Mouse (Mus musculus) kidney, postnatal 0 days (tissue): ENCODE results near the gene Cdh4. TPM values are rescaled to one million over a fixed set of nuclear protein-coding genes. Genes with fewer than 3 reads are reported as not detected.

Experiments used
- ATAC-seq: fragments of 200-750 bp; cut with Nextera tagmentation; replicated peaks from 2 replicates; pipeline ENCODE4 v1.8.0; 2017; ENCODE audit warnings: low read depth, moderate number of reproducible peaks, moderate TSS enrichment, moderate library complexity; ENCODE audit not compliant: low FRiP score
- DNase-seq: peaks from one replicate; pipeline ENCODE4 v3.0.0-alpha.2; 2016; ENCODE audit warnings: low spot score
- H3K27ac ChIP-seq: fragments of 300-500 bp; sonication (generic); 2 replicates; pipeline ENCODE4 v1.5.1; 2014; ENCODE audit warnings: mild to moderate bottlenecking
- H3K27me3 ChIP-seq: fragments of 300-500 bp; sonication (generic); 2 replicates; pipeline ENCODE4 v1.6.1; 2014; ENCODE audit warnings: low read length, mixed read lengths; ENCODE audit not compliant: insufficient read depth
- H3K36me3 ChIP-seq: fragments of 300-500 bp; sonication (generic); 2 replicates; pipeline ENCODE4 v1.6.1; 2014; ENCODE audit warnings: low read length, mixed read lengths; ENCODE audit not compliant: insufficient read depth
- H3K4me1 ChIP-seq: fragments of 300-500 bp; sonication (generic); replicated peaks from 2 replicates; pipeline ENCODE4 v1.6.1; 2014; ENCODE audit warnings: antibody characterized with exemption, low read length, mixed read lengths; ENCODE audit not compliant: insufficient read depth
- H3K4me2 ChIP-seq: fragments of 300-500 bp; sonication (generic); 2 replicates; pipeline ENCODE4 v1.6.1; 2014; ENCODE audit warnings: mild to moderate bottlenecking, low read length, moderate library complexity, mixed read lengths
- H3K4me3 ChIP-seq: fragments of 300-500 bp; sonication (generic); replicated peaks from 2 replicates; pipeline ENCODE4 v1.5.1; 2014; ENCODE audit warnings: low read depth, low read length
- H3K9ac ChIP-seq: fragments of 300-500 bp; sonication (generic); 2 replicates; pipeline ENCODE4 v1.6.1; 2014; ENCODE audit warnings: low read depth, low read length
- H3K9me3 ChIP-seq: fragments of 300-500 bp; sonication (generic); replicated peaks from 2 replicates; pipeline ENCODE4 v1.6.1; 2016; ENCODE audit warnings: low read length, inconsistent platforms, mixed read lengths
- CTCF ChIP-seq: IDR thresholded peaks from 2 replicates; pipeline ENCODE4 v1.5.1; 2016; ENCODE audit warnings: antibody characterized with exemption, low read depth, mild to moderate bottlenecking, moderate library complexity
- WGBS: fragments of 180-500 bp; shearing (Covaris S2); extraction: QIAGEN DNeasy Blood & Tissue Kit; methylation state at CpG from one replicate; pipeline ENCODE4 v1.1.7; 2014; 5-methylcytosine and 5-hydroxymethylcytosine counted together
- polyA plus RNA-seq: library from polyadenylated mRNA; unstranded; fragments of >200 nt; fragmentation: Nextera tagmentation; extraction: Ambion mirVana; gene quantifications from 2 replicates; pipeline ENCODE4 v1.2.1, GENCODE M21; 2015

Gene Cdh4
- polyA plus RNA-seq, 1 experiment from 2014 or later = 11.5 TPM

DNA sequence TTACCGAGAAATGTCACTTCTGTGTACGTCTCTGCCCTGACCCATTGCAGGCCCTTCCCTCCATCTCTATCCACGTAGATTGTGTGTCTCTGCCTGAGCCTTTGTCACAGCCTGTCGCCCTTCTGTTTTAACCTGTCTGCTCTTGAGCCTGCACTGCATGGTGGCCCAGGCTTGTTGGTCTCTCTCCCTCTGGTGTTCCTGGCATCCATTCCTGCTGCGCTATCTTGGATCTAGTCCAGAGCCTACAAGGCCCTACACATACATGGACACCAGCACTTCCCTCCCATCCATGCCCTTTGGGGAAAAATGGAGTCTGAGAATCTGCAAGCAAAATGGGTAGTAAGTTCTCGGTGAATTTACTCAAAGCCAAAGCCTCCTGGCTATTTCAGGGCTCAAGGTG, 91.0 kb downstream of the Cdh4 start:
- DNase-seq (no peak), ATAC-seq (no peak)
- no peaks in the 10 kb centered on the region for H3K36me3 ChIP-seq
- 77% methylated on average over 6 of the region's 6 CpGs for WGBS
- H3K9ac ChIP-seq = no peak overlapping the region
- H3K4me3 ChIP-seq = no peak overlapping the region
- no peaks in the 10 kb centered on the region for H3K9me3 ChIP-seq
- no peak overlapping the region for H3K27ac ChIP-seq
- H3K4me2 ChIP-seq = no peak overlapping the region
- peaks cover 4% of the 10 kb centered on the region; the same call in 1 of the 2 replicates for H3K4me1 ChIP-seq
- H3K27me3 ChIP-seq = no peaks in the 10 kb centered on the region
- no peak for TF ChIP-seq CTCF

DNA sequence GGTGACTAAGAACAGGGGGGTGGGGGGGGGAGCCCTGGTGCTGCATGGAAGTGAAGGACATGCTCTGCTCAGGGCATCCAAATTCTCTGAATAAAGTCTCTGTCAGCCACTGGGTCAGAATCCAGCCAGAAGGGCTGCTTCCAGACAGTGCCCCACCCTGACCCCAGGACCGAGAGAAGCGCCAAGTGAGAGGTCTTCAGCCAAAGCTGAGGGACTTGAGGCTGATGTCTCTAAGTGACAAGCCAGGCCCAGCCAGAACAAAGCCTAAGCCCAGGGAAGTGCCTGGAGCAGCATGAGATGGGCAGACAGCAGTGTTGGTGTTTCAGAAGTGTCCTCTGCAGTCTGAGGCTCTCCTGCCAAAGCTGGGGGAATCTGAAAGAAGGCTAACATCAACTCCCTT, 91.7 kb downstream of the Cdh4 start:
- 56% methylated on average over 2 of the region's 2 CpGs for whole genome bisulfite sequencing
- Histone ChIP-seq H3K27ac (no peak overlapping the region), H3K4me2 (no peak overlapping the region), H3K9me3 (no peaks in the 10 kb centered on the region), H3K9ac (no peak overlapping the region), H3K4me1 (peaks cover 4% of the 10 kb centered on the region; the same call in 1 of the 2 replicates), H3K36me3 (no peaks in the 10 kb centered on the region), H3K27me3 (no peaks in the 10 kb centered on the region), H3K4me3 (no peak overlapping the region)
- ATAC-seq = no peak
- TF ChIP-seq CTCF = no peak
- DNase-seq = no peak

DNA sequence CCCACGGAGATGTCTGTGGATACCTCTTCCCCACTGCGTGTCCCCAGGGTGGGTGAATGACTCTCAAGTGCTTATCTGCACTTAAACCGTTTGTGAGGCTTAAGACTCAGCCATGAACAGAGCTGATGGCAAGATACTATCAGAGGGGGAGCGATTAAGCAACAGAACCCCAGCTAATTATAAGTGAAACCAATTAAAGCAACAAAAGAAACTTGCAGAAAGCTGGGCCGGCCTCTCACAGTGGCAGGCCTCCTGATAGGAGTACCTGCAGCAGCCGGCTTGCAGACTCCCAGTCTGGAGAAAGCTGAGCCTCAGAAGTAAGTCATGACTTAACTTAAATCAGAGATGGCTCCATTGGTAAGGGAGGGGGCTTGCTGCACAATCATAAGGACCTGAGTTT, 93.0 kb downstream of the Cdh4 start:
- 38% methylated on average over 6 of the region's 6 CpGs for WGBS
- no peak for ATAC-seq
- H3K9me3 ChIP-seq = no peaks in the 10 kb centered on the region

DNA sequence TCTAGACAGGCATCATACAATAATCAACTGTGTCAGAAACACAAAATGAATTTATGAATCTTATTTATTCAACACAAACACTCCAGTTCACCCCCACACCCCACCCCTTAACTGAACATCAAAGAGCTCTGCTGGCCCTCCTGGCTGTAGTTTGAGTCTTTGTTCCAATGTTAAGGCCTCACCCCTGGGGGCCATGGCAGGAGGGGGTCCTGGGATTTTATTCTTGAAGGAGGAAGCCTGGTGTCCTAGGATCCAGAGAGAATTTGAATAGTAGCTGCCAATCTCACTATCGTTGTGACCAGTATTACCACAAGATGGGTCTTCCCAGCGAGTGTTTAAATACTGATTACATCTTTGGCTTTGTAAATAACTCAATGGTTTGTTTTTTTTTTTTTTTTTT, 94.5 kb downstream of the Cdh4 start:
- H3K4me3 ChIP-seq = no peak overlapping the region
- no peak overlapping the region for H3K9ac ChIP-seq
- H3K4me1 ChIP-seq = peaks cover 6% of the 10 kb centered on the region; the same call in 1 of the 2 replicates
- 24% methylated on average over 2 of the region's 2 CpGs for WGBS
- DNase-seq = no peak
- no peaks in the 10 kb centered on the region for H3K27me3 ChIP-seq
- no peak for ATAC-seq
- no peak for TF ChIP-seq CTCF
- H3K4me2 ChIP-seq = no peak overlapping the region
- no peaks in the 10 kb centered on the region for H3K36me3 ChIP-seq
- no peak overlapping the region for H3K27ac ChIP-seq
- H3K9me3 ChIP-seq = no peaks in the 10 kb centered on the region

More for the DNA sequence above, 93.0 kb downstream of the Cdh4 start:
- no peak for TF ChIP-seq CTCF
- no peaks in the 10 kb centered on the region for H3K36me3 ChIP-seq
- H3K4me2 ChIP-seq = no peak overlapping the region
- H3K4me1 ChIP-seq = peaks cover 6% of the 10 kb centered on the region; the same call in 1 of the 2 replicates
- no peak overlapping the region for H3K4me3 ChIP-seq
- no peak overlapping the region for H3K9ac ChIP-seq
- H3K27ac ChIP-seq = no peak overlapping the region
- no peak for DNase-seq
- no peaks in the 10 kb centered on the region for H3K27me3 ChIP-seq

DNA sequence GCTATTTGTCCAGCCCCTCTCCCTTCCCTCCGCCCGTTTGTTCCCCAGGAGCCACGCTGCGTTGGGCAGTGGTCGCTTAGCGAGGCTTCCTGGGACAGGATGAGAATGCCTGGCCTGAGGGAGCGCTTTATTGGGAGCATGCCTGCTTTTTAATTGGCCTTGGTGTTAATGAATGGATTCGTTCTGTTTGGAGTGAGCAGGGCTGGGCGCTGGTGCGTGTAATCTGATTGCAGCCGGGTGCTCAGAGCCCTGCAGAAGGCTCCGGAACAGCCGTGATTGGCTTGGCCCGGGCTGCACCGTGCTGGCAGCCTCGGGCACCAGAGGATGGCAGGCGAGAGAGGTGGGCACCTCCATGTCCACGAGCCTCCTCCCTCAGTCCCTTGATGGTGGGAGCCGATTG, 95.2 kb downstream of the Cdh4 start:
- DNase-seq = peak; percentile 54
- WGBS = 4% methylated on average over 19 of the region's 19 CpGs
- Histone ChIP-seq H3K4me2 (no peak overlapping the region; the same call in 1 of the 2 replicates), H3K27ac (no peak overlapping the region), H3K27me3 (no peaks in the 10 kb centered on the region), H3K9me3 (no peaks in the 10 kb centered on the region), H3K4me1 (peaks cover 6% of the 10 kb centered on the region; the same call in 1 of the 2 replicates), H3K4me3 (no peak overlapping the region), H3K36me3 (no peaks in the 10 kb centered on the region), H3K9ac (no peak overlapping the region)
- ATAC-seq = peak; percentile 86
- TF ChIP-seq CTCF = no peak

DNA sequence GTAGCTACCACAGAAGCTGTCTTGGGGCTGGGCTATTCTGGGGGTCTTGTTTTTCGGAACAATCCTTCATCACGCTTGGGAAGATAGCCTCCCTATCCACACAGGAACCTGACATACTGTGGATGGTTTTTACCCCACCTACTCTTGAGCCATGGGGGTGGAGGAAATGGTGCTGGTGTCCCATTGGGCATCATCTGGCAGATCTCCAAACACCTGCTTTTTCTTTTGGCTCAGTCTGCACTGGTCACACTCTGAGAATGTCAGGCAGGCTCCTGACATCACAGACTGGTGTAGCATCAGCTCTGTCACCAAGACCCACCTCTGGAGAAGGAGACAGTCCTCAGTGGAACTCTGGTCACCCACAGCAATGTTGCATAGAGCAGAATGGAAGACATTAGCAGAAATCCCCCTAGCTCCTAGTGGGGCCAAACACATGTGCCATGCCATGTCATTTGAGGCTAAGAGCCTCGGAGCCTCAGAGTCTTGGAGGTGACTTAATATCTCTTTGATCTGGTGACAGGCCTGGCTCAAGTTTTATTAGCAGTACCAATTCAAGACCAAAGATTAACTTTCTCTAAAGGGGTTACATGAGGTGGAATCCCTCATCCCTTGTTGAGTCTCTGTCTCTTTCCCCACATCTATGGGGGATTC, 95.7 kb downstream of the Cdh4 start:
- Histone ChIP-seq H3K4me2 (no peak overlapping the region; the same call in 1 of the 2 replicates), H3K27ac (no peak overlapping the region), H3K4me3 (no peak overlapping the region), H3K9ac (no peak overlapping the region), H3K36me3 (no peaks in the 10 kb centered on the region), H3K27me3 (no peaks in the 10 kb centered on the region), H3K4me1 (peaks cover 6% of the 10 kb centered on the region; the same call in 1 of the 2 replicates), H3K9me3 (no peaks in the 10 kb centered on the region)
- ATAC-seq (peak; percentile 42), DNase-seq (no peak)
- TF ChIP-seq CTCF = no peak
- WGBS = 26% methylated on average over 3 of the region's 3 CpGs
